Mouse (Mus musculus) E14TG2a.4 (cell line): ENCODE data around the gene Cdh15.

Experiments
- H3K27me3 ChIP-seq: 2 replicates; pipeline ENCODE4 v1.6.1; 2014; ENCODE audit warnings: low read length, control low read depth; ENCODE audit not compliant: insufficient read depth
- H3K36me3 ChIP-seq: 2 replicates; pipeline ENCODE4 v1.6.1; 2014; ENCODE audit warnings: low read length, control low read depth; ENCODE audit not compliant: insufficient read depth
- H3K4me1 ChIP-seq: replicated peaks from 2 replicates; pipeline ENCODE4 v1.6.1; 2014; ENCODE audit warnings: low read depth, low read length, control low read depth
- H3K4me3 ChIP-seq: replicated peaks from 2 replicates; pipeline ENCODE4 v1.5.1; 2014; ENCODE audit warnings: mild to moderate bottlenecking, low read length
- H3K9me3 ChIP-seq: 2 replicates; pipeline ENCODE4 v1.6.1; 2014; ENCODE audit warnings: low read length, control low read depth
- CTCF ChIP-seq: conservative IDR thresholded peaks from 2 replicates; pipeline ENCODE4 v1.5.1; 2014; ENCODE audit warnings: low read length
- NANOG ChIP-seq: IDR thresholded peaks from 2 replicates; pipeline ENCODE4 v1.6.1; 2014; ENCODE audit warnings: borderline replicate concordance, low read length, mixed read lengths
- POU5F1 ChIP-seq: IDR thresholded peaks from 2 replicates; pipeline ENCODE4 v1.6.1; 2014; ENCODE audit warnings: low read length, borderline replicate concordance

The Cdh15 gene

GRCm38 (mm10) chr8:122814608-122815007 lies 33.2 kb upstream of the Cdh15 start:
- H3K9me3 ChIP-seq = no peaks in the 10 kb centered on the region
- peaks cover 46% of the 10 kb centered on the region for H3K36me3 ChIP-seq
- peaks cover 14% of the 10 kb centered on the region for H3K4me1 ChIP-seq
- H3K4me3 ChIP-seq = no peak overlapping the region
- H3K27me3 ChIP-seq = no peaks in the 10 kb centered on the region
- no peak for TF ChIP-seq CTCF
- no peak for TF ChIP-seq POU5F1
- TF ChIP-seq NANOG = no peak; the same call in 1 of the 2 replicates

GRCm38 (mm10) chr8:122816965-122817364 lies 30.8 kb upstream of the Cdh15 start:
- no peaks in the 10 kb centered on the region for H3K9me3 ChIP-seq
- H3K36me3 ChIP-seq = peaks cover 38% of the 10 kb centered on the region
- H3K4me1 ChIP-seq = peaks cover 14% of the 10 kb centered on the region
- TF ChIP-seq CTCF = no peak
- TF ChIP-seq POU5F1 = no peak
- TF ChIP-seq NANOG = no peak
- no peak overlapping the region for H3K4me3 ChIP-seq
- no peaks in the 10 kb centered on the region for H3K27me3 ChIP-seq

- H3K4me3 ChIP-seq = no peak overlapping the region
These were observed 29.9 kb upstream of the Cdh15 start for GRCm38 (mm10) chr8:122817724-122818496.

GRCm38 (mm10) chr8:122819776-122820175 lies 28.0 kb upstream of the Cdh15 start:
- no peak for TF ChIP-seq NANOG
- no peak for TF ChIP-seq POU5F1
- TF ChIP-seq CTCF = no peak

More at GRCm38 (mm10) chr8:122817724-122818496, 29.9 kb upstream of the Cdh15 start:
- peaks cover 14% of the 10 kb centered on the region for H3K4me1 ChIP-seq
- TF ChIP-seq POU5F1 = no peak
- TF ChIP-seq CTCF = no peak
- H3K36me3 ChIP-seq = peaks cover 35% of the 10 kb centered on the region
- H3K9me3 ChIP-seq = no peaks in the 10 kb centered on the region
- no peaks in the 10 kb centered on the region for H3K27me3 ChIP-seq

GRCm38 (mm10) chr8:122824571-122824970 lies 23.2 kb upstream of the Cdh15 start:
- peaks cover 3% of the 10 kb centered on the region; the same call in 1 of the 2 replicates for H3K27me3 ChIP-seq
- no peaks in the 10 kb centered on the region for H3K36me3 ChIP-seq
- no peak for TF ChIP-seq CTCF
- no peak for TF ChIP-seq POU5F1
- TF ChIP-seq NANOG = no peak
- H3K9me3 ChIP-seq = no peaks in the 10 kb centered on the region
- no peaks in the 10 kb centered on the region for H3K4me1 ChIP-seq
- no peak overlapping the region for H3K4me3 ChIP-seq

More at GRCm38 (mm10) chr8:122819776-122820175, 28.0 kb upstream of the Cdh15 start:
- no peaks in the 10 kb centered on the region for H3K27me3 ChIP-seq
- no peak overlapping the region for H3K4me3 ChIP-seq
- H3K36me3 ChIP-seq = peaks cover 23% of the 10 kb centered on the region; the same call in 1 of the 2 replicates
- no peaks in the 10 kb centered on the region for H3K9me3 ChIP-seq
- H3K4me1 ChIP-seq = peaks cover 4% of the 10 kb centered on the region

- Histone ChIP-seq H3K27me3 (peaks cover 3% of the 10 kb centered on the region; the same call in 1 of the 2 replicates), H3K9me3 (no peaks in the 10 kb centered on the region), H3K4me1 (no peaks in the 10 kb centered on the region), H3K36me3 (no peaks in the 10 kb centered on the region), H3K4me3 (no peak overlapping the region)
- TF ChIP-seq POU5F1 (no peak), NANOG (no peak), CTCF (no peak)
These were observed 22.8 kb upstream of the Cdh15 start for GRCm38 (mm10) chr8:122824986-122825385.

- H3K36me3 ChIP-seq = no peaks in the 10 kb centered on the region
- no peaks in the 10 kb centered on the region for H3K9me3 ChIP-seq
- peaks cover 3% of the 10 kb centered on the region; the same call in 1 of the 2 replicates for H3K27me3 ChIP-seq
- H3K4me1 ChIP-seq = no peaks in the 10 kb centered on the region
- TF ChIP-seq CTCF = no peak
- TF ChIP-seq POU5F1 = no peak
- TF ChIP-seq NANOG = no peak
- H3K4me3 ChIP-seq = no peak overlapping the region
These were observed 22.4 kb upstream of the Cdh15 start for GRCm38 (mm10) chr8:122825408-122825807.

- TF ChIP-seq CTCF = no peak
- H3K4me1 ChIP-seq = peaks cover 5% of the 10 kb centered on the region
- H3K4me3 ChIP-seq = no peak overlapping the region
- H3K9me3 ChIP-seq = no peaks in the 10 kb centered on the region
- H3K36me3 ChIP-seq = no peaks in the 10 kb centered on the region
- H3K27me3 ChIP-seq = peaks cover 3% of the 10 kb centered on the region; the same call in 1 of the 2 replicates
These were observed 18.4 kb upstream of the Cdh15 start for GRCm38 (mm10) chr8:122829396-122829795.
